Mouse (Mus musculus): Measurements from ENCODE around the gene Alpk1. TPM values are rescaled to one million over a fixed set of nuclear protein-coding genes. Genes with fewer than 3 reads are reported as not detected.

The Alpk1 gene
- polyA plus RNA-seq, 1 experiment from 2014 or later, result 0.47 TPM

DNA sequence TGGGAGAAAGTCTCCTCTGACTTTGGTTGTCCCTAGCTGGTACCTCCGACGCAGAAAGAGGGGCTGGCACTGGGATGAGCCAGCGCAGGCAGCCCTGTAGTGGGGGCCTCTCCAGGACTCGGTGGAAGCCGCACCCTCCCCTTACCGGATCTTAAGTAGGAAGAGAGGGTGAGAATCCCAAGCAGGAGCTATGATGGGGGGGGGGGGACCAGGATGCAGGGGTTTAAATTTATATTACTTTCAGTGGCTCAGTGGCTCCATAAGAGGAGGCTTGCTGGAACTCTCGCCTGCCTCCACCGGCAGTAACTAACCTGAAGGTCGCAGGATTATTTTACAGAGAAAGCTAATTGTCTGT lies 152.4 kb downstream of the Alpk1 start:
- Histone ChIP-seq H3K9me3 (ENCODE audit: control insufficient read depth, low read length) (no peaks in the 10 kb centered on the region), H3K4me3 (replicated peaks; ENCODE audit: low read depth, low read length) (no peak overlapping the region), H3K27me3 (ENCODE audit: control insufficient read depth, insufficient read depth, low read length) (peaks cover 82% of the 10 kb centered on the region), H3K4me1 (ENCODE audit: control insufficient read depth, insufficient read depth, low read length) (peaks cover 39% of the 10 kb centered on the region; the same call in 1 of the 2 replicates), H3K9ac (replicated peaks; ENCODE audit: low read length) (no peak overlapping the region), H3K27ac (replicated peaks; ENCODE audit: low read depth, low read length) (no peak overlapping the region), H3K36me3 (ENCODE audit: control insufficient read depth, insufficient read depth, low read length) (no peaks in the 10 kb centered on the region), H3K4me2 (ENCODE audit: low read length) (peak overlapping the region; percentile 34)
- no peak for DNase-seq
- no peak for ATAC-seq (ENCODE audit: low FRiP score, low TSS enrichment)
- WGBS, result 0% methylated on average over 9 of the region's 9 CpGs

DNA sequence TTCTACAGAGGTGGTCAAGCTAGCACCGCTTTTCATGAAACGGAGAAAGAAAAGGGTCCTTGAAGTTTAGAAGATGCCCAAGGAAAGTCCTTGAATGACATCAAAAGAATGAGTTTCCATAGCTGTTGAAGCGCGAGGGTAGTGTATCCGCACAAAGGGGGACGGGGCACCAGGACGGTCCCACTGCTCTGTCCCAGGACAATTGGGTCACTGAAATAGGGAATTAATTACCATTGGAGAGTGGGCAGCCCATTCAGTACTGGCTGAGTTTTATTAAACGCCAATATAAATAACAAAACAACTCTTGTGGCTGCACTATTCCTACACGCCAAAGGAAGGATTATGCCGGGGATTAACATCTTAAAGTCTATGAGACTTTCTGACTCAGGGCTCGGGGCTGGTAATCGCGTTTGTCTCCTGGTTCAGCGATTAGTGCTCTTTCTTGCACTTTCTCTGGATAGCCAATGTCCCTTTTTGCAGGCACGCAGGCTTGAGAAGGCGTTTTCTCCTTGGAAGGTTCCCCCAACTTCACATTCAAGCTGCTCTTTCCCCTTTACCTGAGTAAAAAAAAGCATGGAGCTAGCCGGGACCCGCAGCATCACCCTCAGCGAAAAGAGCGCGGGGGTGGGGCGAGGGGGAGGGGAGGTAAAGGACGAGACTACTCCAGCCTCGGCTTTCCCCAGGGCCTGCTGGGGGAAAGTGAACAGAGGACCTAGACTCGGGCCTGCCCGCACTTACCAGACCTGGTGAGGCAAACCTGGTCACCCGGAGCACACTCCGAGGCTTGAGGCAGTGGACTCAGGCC lies 153.0 kb downstream of the Alpk1 start:
- H3K4me2 ChIP-seq (ENCODE audit: low read length), result peak overlapping the region; percentile 34
- H3K9me3 ChIP-seq (ENCODE audit: control insufficient read depth, low read length), result no peaks in the 10 kb centered on the region
- no peak overlapping the region for H3K9ac ChIP-seq (replicated peaks; ENCODE audit: low read length)
- peaks cover 88% of the 10 kb centered on the region for H3K27me3 ChIP-seq (ENCODE audit: control insufficient read depth, insufficient read depth, low read length)
- no peak overlapping the region for H3K4me3 ChIP-seq (replicated peaks; ENCODE audit: low read depth, low read length)
- ATAC-seq (ENCODE audit: low FRiP score, low TSS enrichment) (peak; percentile 55; the same call in 1 of the 2 replicates), DNase-seq (peak; percentile 67)
- WGBS, result under 1% methylated on average over 28 of the region's 28 CpGs
- H3K4me1 ChIP-seq (ENCODE audit: control insufficient read depth, insufficient read depth, low read length), result peaks cover 35% of the 10 kb centered on the region; the same call in 1 of the 2 replicates
- H3K36me3 ChIP-seq (ENCODE audit: control insufficient read depth, insufficient read depth, low read length), result no peaks in the 10 kb centered on the region
- no peak overlapping the region for H3K27ac ChIP-seq (replicated peaks; ENCODE audit: low read depth, low read length)

DNA sequence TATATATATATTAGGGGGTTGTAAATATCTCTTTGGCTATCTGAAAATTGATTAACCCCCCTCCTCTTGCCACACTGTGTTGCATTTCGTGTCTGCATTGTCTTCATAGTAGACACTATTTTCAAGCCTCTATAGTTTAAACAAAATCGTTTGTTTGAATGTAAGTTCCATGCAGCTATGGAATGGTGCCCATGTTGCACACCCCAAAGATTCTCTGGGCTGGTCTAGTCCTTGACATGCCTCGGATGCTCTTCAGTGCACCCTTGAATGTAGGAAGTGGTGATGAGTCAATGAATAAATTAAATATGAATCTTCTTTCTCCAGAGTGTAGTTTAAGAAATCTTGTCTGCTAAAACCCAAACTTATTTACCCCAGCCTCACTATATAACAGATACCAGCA lies 153.8 kb downstream of the Alpk1 start:
- peaks cover 33% of the 10 kb centered on the region; the same call in 1 of the 2 replicates for H3K4me1 ChIP-seq (ENCODE audit: control insufficient read depth, insufficient read depth, low read length)
- H3K9ac ChIP-seq (replicated peaks; ENCODE audit: low read length), result no peak overlapping the region
- DNase-seq (no peak), ATAC-seq (ENCODE audit: low FRiP score, low TSS enrichment) (no peak)
- no peaks in the 10 kb centered on the region for H3K9me3 ChIP-seq (ENCODE audit: control insufficient read depth, low read length)
- H3K4me3 ChIP-seq (replicated peaks; ENCODE audit: low read depth, low read length), result no peak overlapping the region
- H3K27me3 ChIP-seq (ENCODE audit: control insufficient read depth, insufficient read depth, low read length), result peaks cover 86% of the 10 kb centered on the region
- no peaks in the 10 kb centered on the region for H3K36me3 ChIP-seq (ENCODE audit: control insufficient read depth, insufficient read depth, low read length)
- whole genome bisulfite sequencing, result 5% methylated on average over 3 of the region's 3 CpGs
- no peak overlapping the region for H3K4me2 ChIP-seq (ENCODE audit: low read length)
- H3K27ac ChIP-seq (replicated peaks; ENCODE audit: low read depth, low read length), result no peak overlapping the region

DNA sequence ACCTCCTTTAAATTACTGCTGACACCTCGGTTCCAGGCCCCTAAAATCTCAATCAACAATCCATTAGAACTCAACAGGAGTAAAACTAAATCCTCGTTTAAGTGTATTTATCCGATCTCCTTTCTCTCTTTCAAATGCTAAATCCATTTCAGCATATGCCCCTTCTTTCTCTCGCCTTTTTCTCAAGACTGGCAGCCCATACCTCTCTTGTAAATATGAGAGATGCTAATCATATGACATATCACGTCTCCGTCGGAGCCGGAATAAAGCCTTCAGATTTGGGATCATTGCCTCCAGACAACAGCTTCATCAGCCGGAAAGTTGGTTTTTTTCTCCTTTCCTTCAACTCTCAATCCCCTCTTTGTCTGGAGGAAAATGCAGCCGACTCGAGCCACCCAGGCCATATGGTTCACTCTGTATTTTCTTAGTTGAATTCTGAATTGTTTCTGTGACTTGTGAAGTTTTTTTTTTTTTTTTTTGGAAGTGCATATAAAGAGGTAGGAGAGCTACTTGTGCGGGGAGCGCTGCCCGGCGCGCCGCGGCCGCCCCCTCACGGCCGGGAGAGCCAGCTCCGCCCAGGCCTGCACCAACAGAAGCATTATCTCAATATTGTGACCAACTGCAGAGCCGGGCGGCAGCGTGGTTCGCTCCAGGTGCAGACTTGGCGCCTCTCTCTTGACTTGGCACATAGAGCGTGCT lies 154.5 kb downstream of the Alpk1 start:
- Histone ChIP-seq H3K27ac (replicated peaks; ENCODE audit: low read depth, low read length) (peak overlapping the region; percentile 13; the same call in 1 of the 2 replicates), H3K4me3 (replicated peaks; ENCODE audit: low read depth, low read length) (peak overlapping the region; percentile 28), H3K4me2 (ENCODE audit: low read length) (peak overlapping the region; percentile 55), H3K9ac (replicated peaks; ENCODE audit: low read length) (no peak overlapping the region; the same call in 1 of the 2 replicates), H3K9me3 (ENCODE audit: control insufficient read depth, low read length) (no peaks in the 10 kb centered on the region), H3K27me3 (ENCODE audit: control insufficient read depth, insufficient read depth, low read length) (peaks cover 79% of the 10 kb centered on the region), H3K4me1 (ENCODE audit: control insufficient read depth, insufficient read depth, low read length) (peaks cover 26% of the 10 kb centered on the region; the same call in 1 of the 2 replicates), H3K36me3 (ENCODE audit: control insufficient read depth, insufficient read depth, low read length) (no peaks in the 10 kb centered on the region)
- WGBS, result under 1% methylated on average over 28 of the region's 28 CpGs
- ATAC-seq (ENCODE audit: low FRiP score, low TSS enrichment) (peak; percentile 58), DNase-seq (peak; percentile 66)

DNA sequence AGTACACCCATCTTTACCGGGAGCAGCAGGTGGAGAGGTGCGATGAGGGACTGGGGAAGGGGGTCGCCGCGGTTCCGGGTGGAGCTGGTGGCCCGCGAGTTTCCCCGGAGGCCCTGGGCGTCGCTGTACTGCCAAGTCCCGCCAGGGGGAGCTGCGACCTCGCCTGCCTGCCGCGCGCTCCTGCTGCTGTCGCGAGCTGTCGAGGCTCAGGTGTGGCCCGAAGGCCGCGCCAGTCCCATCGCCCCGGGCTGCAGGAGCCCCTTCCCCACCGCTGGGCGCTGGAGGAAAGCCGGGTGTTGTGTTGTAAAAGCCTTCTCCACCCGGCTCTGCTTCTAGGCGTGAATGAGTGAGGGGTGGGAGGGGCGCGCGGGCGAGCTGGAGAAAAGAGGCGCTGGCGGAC lies 155.0 kb downstream of the Alpk1 start:
- no peaks in the 10 kb centered on the region for H3K36me3 ChIP-seq (ENCODE audit: control insufficient read depth, insufficient read depth, low read length)
- WGBS, result under 1% methylated on average over 36 of the region's 36 CpGs
- H3K9me3 ChIP-seq (ENCODE audit: control insufficient read depth, low read length), result no peaks in the 10 kb centered on the region
- peak overlapping the region; percentile 13; the same call in 1 of the 2 replicates for H3K27ac ChIP-seq (replicated peaks; ENCODE audit: low read depth, low read length)
- peaks cover 74% of the 10 kb centered on the region for H3K27me3 ChIP-seq (ENCODE audit: control insufficient read depth, insufficient read depth, low read length)
- H3K4me1 ChIP-seq (ENCODE audit: control insufficient read depth, insufficient read depth, low read length), result peaks cover 24% of the 10 kb centered on the region; the same call in 1 of the 2 replicates
- ATAC-seq (ENCODE audit: low FRiP score, low TSS enrichment) (peak; percentile 76), DNase-seq (peak; percentile 88)
- peak overlapping the region; percentile 55 for H3K4me2 ChIP-seq (ENCODE audit: low read length)
- peak overlapping the region; percentile 28 for H3K4me3 ChIP-seq (replicated peaks; ENCODE audit: low read depth, low read length)
- H3K9ac ChIP-seq (replicated peaks; ENCODE audit: low read length), result no peak overlapping the region; the same call in 1 of the 2 replicates

Other genes starting within 250 kb of the Alpk1 start
- gene Larp7, start 227.2 kb downstream of the Alpk1 start, polyA plus RNA-seq (2014; fragmentation: Nextera tagmentation; extraction: Ambion mirVana), result 22.8 and 29.3 TPM in 2 replicates
- gene Zgrf1, start 227.0 kb downstream of the Alpk1 start, polyA plus RNA-seq (2014; fragmentation: Nextera tagmentation; extraction: Ambion mirVana), result 2.9 and 3.9 TPM in 2 replicates
- 10.0 and 18.6 TPM in 2 replicates for gene Neurog2, start 147.4 kb downstream of the Alpk1 start, polyA plus RNA-seq (2014; fragmentation: Nextera tagmentation; extraction: Ambion mirVana)
- gene Tifa, start 9.3 kb upstream of the Alpk1 start, polyA plus RNA-seq (2014; fragmentation: Nextera tagmentation; extraction: Ambion mirVana), result 2.7 and 4.7 TPM in 2 replicates
- gene Ap1ar, start 57.0 kb upstream of the Alpk1 start, polyA plus RNA-seq (2014; fragmentation: Nextera tagmentation; extraction: Ambion mirVana), result 83.4 and 89.2 TPM in 2 replicates
- gene Fam241a, start 115.8 kb upstream of the Alpk1 start, polyA plus RNA-seq (2014; fragmentation: Nextera tagmentation; extraction: Ambion mirVana), result 9.2 and 9.6 TPM in 2 replicates

Data from midbrain, embryonic 14.5 days (tissue).